Mouse (Mus musculus): Measurements from ENCODE around the gene Rnaseh2a.

Rnaseh2a gene

DNA sequence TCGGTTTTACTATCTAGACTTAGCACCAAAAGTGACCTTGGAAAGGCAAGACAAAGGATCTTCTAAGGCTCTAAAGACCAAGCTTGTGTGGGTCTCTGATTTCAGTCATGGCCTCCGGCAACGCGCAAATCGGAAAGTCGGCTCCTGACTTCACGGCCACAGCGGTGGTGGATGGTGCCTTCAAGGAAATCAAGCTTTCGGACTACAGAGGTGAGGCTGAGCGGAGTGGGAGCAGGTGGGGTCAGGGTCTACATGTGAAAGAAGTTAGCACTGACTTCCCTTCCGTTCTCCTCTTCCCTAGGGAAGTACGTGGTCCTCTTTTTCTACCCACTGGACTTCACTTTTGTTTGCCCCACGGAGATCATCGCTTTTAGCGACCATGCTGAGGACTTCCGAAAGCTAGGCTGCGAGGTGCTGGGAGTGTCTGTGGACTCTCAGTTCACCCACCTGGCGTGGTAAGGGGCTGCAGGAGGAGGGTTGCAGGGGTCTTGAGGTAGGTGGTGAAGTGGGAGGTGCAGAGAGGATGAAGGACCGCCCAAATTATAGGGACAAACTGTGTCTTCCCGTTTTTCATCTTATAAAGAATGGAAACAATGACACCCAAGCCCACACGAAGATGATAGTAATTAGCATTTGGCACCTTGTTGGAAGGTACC is 696 bp upstream of the Rnaseh2a start:
- intact Hi-C loops (cut with DNase I) = no loop called here

- intact Hi-C loops (cut with DNase I) = no loop called here
Observed at GRCm38 (mm10) chr8:84968650-84969049, 917 bp downstream of the Rnaseh2a start.

DNA sequence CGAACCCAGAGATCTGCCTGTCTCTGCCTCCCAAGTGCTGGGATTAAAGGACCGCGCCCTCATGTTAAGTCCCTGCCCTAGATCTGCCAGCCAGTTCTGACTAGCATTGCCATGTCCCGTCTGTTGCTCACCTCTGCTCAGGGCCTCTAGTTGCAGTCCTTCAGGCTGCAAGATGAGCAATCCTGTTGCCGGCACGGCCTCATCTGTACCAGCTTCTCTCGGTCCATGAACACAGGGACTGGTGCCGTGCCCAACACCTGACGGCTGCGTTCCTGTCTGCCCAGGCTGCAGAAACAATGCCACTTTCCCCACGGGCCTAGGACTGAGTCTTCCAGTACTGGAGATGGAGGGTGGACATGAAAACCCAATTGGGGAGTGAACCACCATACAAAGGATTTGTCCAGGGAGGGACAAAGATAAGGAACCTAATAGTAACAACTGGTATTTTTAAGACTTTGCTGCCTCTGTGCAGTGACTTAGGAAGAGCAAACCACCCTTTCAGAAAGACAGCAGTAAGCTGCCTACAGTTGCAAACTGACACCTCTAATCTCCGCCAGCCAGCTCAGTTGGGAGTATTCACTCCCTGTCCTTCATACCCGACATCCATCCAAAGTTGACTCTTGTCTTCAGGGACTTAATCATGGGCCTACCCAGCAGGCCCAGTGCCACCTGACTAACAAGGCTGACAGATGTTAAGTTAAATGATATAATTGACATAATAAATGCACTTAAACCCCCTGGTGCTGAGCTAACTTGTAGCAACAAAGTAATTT is 1.8 kb downstream of the Rnaseh2a start:
- intact Hi-C loops (cut with DNase I) = no loop called here

DNA sequence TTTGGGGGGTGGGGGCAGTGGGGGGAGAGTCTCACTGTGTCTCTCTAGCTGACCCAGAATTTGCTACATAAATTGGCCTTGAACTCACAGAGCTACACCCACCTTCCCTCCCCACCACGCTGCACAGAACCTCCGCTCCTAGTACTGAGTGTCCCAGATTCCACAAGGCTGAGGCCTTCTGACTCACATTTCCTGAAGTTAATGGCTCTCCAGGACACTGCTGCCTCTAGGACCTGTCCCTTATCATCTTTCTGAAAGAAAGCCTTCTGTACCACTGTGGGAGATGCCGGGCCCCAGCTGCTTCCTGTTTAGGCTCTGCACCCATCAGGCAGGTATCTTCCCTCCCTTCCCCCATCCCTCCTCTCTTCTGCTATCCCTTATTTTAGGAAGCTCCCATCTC is 3.0 kb downstream of the Rnaseh2a start:
- intact Hi-C loops (cut with DNase I) = no loop called here

DNA sequence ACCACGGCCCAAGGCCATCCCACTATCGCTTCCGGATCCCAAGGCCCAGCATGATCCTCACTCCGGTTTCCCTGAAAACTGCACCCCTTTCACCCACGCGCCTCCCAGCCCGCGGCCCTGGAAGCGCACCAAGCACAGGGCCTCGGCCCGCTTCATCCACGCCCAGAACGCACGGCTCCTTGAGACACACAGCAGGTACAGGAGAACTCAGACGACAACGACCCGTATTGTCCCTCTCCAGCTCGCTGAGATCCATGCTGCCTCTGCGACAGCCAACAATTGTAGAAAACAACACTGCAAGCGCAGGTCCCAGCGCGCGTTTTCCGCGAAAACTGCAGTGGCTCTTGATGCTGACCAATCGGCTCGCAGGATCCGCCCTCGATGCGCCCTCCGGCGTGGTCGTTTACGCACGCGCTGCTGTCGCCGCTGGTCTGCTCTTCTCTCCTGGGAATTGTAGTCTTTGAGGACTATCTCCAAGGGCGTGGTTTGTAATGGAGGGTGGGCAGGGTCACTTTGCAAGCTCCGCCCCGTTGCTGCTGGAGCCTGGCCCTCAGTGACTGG is 3.8 kb downstream of the Rnaseh2a start:
- intact Hi-C loops (cut with DNase I) = no loop called here

GRCm38 (mm10) chr8:84963952-84964351 is 5.6 kb downstream of the Rnaseh2a start:
- intact Hi-C loops (cut with DNase I) = no loop called here

DNA sequence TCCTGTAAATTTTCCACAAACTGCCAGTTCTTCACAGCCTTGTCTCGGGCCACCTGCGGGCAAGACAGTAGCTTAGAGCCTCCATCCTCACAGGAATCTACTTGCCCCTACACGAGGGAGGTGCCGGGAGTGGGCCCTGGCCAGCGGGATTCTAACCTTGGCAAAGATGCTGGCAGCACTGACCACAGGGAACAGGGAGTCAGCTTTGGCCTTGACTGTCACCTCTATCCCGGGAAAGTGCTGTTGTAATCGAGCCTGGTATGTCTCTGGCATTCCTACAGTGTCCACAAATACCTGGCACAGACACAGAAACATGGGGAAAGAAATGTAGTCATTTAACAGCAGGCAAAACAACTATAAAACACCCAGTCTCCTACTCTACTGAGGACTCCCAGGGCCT is 9.8 kb downstream of the Rnaseh2a start:
- intact Hi-C loops (cut with DNase I) = no loop called here

DNA sequence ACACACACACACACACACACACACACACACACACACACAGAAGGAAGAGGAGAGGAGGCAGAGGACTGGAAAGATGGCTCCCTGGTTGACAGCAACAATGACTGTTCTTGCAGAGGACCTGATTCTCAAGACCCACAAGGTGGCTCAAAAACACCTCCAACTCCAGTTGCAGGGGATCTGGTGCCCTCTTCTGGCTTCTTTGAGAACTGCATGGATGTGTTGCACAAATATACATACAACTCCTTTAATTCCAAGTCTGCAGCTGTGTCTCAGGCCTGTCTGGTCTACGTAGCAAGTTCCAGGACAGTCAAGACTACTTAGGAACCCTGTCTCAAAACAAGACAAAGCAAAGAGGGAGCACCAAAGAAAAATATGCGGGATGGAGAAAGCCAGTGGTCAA is 12.8 kb downstream of the Rnaseh2a start:
- intact Hi-C loops (cut with DNase I) = no loop called here

- intact Hi-C loops (cut with DNase I) = loop anchor here (5.0 kb wide), 1 partner anchor 35 kb away; no protein-coding TSS in a partner anchor
Observed at GRCm38 (mm10) chr8:84952612-84953255, 16.8 kb downstream of the Rnaseh2a start.

GRCm38 (mm10) chr8:84949753-84950152 is 19.8 kb downstream of the Rnaseh2a start:
- intact Hi-C loops (cut with DNase I) = loop anchor here (5.0 kb wide), 1 partner anchor 32 kb away; no protein-coding TSS in a partner anchor

GRCm38 (mm10) chr8:84947241-84947545 is 22.4 kb downstream of the Rnaseh2a start:
- intact Hi-C loops (cut with DNase I) = no loop called here

GRCm38 (mm10) chr8:84946528-84947240 is 22.9 kb downstream of the Rnaseh2a start, which contains the start of gene Rtbdn:
TSS of gene Rtbdn (plus strand) at chr8:84946991.
- intact Hi-C loops (cut with DNase I) = no loop called here

DNA sequence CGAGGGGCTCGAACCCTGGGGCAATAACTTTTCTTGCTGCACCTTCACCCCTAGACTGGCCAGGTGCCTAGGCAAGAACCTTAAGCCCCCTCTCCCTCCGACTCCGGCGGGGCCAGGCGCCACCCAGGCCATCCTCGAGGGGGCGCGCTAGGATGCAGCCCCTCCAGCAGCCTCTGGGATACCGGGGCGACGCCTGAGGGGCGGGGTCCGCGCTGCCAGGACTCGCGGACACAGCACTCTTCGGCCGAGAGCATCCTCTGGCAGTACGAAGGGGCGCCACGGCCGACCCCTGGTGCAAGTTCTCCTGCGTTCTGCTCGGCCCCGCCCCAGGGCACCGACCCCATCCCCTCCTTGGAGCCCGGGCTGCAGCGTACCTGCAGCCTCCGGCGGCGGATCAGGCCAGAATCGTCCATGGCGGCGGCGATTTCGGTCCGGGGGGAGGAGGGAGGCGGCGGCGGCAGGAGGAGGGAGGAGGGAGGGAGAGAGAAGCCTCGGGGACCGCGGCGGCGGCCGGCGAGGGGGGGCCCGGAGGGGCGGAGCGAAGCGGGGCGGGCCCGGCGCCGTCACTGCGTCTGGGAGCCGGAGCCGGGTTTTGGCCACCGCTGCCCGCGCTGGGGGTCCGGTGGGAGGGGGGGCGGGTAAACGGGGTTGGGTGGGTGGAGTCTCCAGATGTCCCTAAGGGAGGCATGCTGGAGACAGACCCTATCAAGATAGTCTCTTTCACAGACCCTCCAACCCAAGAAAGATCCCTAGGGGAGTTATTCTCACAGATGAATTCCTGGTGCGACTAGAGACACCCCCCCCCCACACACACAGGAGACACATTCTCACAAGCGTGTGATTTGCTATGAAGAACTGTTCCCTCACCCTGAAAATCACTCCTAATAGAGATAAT is 23.7 kb downstream of the Rnaseh2a start:
- intact Hi-C loops (cut with DNase I) = no loop called here

DNA sequence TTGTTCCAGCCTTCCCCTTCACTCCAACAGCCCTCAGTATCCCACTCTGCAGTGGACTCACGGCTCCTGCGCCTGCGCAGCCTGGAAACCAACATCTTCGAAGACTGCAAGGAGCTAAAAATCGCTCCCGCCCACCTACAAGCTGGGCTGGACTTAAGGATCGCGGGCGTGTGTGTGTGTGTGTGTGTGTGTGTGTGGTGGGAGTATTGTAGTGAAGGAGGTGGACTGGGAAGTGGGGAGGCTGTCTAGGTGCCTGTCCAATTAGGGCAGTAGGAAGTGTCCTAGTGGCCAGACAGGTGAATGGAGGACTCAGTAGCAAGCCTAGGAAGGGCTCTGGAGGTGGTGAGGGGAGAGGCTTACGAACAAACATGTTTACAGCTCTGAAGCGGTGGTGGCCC is 24.3 kb downstream of the Rnaseh2a start:
- intact Hi-C loops (cut with DNase I) = no loop called here

GRCm38 (mm10) chr8:84944478-84945160 is 24.9 kb downstream of the Rnaseh2a start:
- intact Hi-C loops (cut with DNase I) = no loop called here

- intact Hi-C loops (cut with DNase I) = no loop called here
Observed at GRCm38 (mm10) chr8:84943699-84944098, 25.9 kb downstream of the Rnaseh2a start.

GRCm38 (mm10) chr8:84937620-84938485 is 31.7 kb downstream of the Rnaseh2a start:
- intact Hi-C loops (cut with DNase I) = no loop called here

- intact Hi-C loops (cut with DNase I) = no loop called here
Observed at GRCm38 (mm10) chr8:84936962-84937546, 32.5 kb downstream of the Rnaseh2a start, which contains the start of gene Mast1. TSS of gene Mast1 (minus strand) at chr8:84937359.

Data from adrenal gland (tissue).